Mouse (Mus musculus) liver, postnatal 0 days (tissue): ENCODE measurements around the gene Ltbp1. TPM values are rescaled to one million over a fixed set of nuclear protein-coding genes. Genes with fewer than 3 reads are reported as not detected.

Experiments
- ATAC-seq: fragments of 200-750 bp; cut with Nextera tagmentation; 2 replicates; pipeline ENCODE4 v1.8.0; 2017; ENCODE audit warnings: mild to moderate bottlenecking, moderate library complexity
- DNase-seq: peaks from one replicate; pipeline ENCODE4 v3.0.0-alpha.2; 2016
- H3K27ac ChIP-seq: fragments of 300-500 bp; sonication (generic); 2 replicates; pipeline ENCODE4 v1.5.1; 2014; ENCODE audit warnings: antibody characterized with exemption, moderate library complexity, mild to moderate bottlenecking, low read depth
- H3K27me3 ChIP-seq: fragments of 300-500 bp; sonication (generic); 2 replicates; pipeline ENCODE4 v1.6.1; 2014; ENCODE audit warnings: low read length, control low read depth, mixed read lengths; ENCODE audit not compliant: insufficient read depth
- H3K36me3 ChIP-seq: fragments of 300-500 bp; sonication (generic); replicated peaks from 2 replicates; pipeline ENCODE4 v1.6.1; 2014; ENCODE audit warnings: mild to moderate bottlenecking, control low read depth, low read length, moderate library complexity, mixed read lengths; ENCODE audit not compliant: insufficient read depth
- H3K4me1 ChIP-seq: fragments of 300-500 bp; sonication (generic); 2 replicates; pipeline ENCODE4 v1.6.1; 2014; ENCODE audit warnings: antibody characterized with exemption, mild to moderate bottlenecking, control low read depth; ENCODE audit not compliant: insufficient read depth
- H3K4me2 ChIP-seq: fragments of 300-500 bp; sonication (generic); 2 replicates; pipeline ENCODE4 v1.6.1; 2014; ENCODE audit warnings: low read depth, mild to moderate bottlenecking, low read length, moderate library complexity, mixed read lengths
- H3K4me3 ChIP-seq: fragments of 300-500 bp; sonication (generic); 2 replicates; pipeline ENCODE4 v1.5.1; 2014; ENCODE audit warnings: low read depth, low read length
- H3K9ac ChIP-seq: fragments of 300-500 bp; sonication (generic); replicated peaks from 2 replicates; pipeline ENCODE4 v1.6.1; 2014; ENCODE audit warnings: mild to moderate bottlenecking, moderate library complexity
- H3K9me3 ChIP-seq: fragments of 300-500 bp; sonication (generic); 2 replicates; pipeline ENCODE4 v1.6.1; 2016; ENCODE audit warnings: mild to moderate bottlenecking, control low read depth, low read length, mixed read lengths
- CTCF ChIP-seq: sonication (generic); IDR thresholded peaks from 2 replicates; pipeline ENCODE4 v1.5.1; 2016; ENCODE audit warnings: antibody characterized with exemption, low read depth
- EP300 ChIP-seq: IDR thresholded peaks from 2 replicates; pipeline ENCODE4 v1.6.1; 2016; ENCODE audit warnings: antibody characterized with exemption, low read depth, mild to moderate bottlenecking
- WGBS: fragments of 180-500 bp; shearing (Covaris S2); extraction: QIAGEN DNeasy Blood & Tissue Kit; methylation state at CpG from one replicate; pipeline ENCODE4 v1.1.7; 2014; ENCODE audit not compliant: insufficient replicate concordance; 5-methylcytosine and 5-hydroxymethylcytosine counted together
- polyA plus RNA-seq: library from polyadenylated mRNA; unstranded; fragments of >200 nt; fragmentation: Nextera tagmentation; extraction: Ambion mirVana; gene quantifications from 2 replicates; pipeline ENCODE4 v1.2.1, GENCODE M21; 2015

Ltbp1 gene
- polyA plus RNA-seq, 1 experiment from 2014 or later: 2.8 TPM

DNA sequence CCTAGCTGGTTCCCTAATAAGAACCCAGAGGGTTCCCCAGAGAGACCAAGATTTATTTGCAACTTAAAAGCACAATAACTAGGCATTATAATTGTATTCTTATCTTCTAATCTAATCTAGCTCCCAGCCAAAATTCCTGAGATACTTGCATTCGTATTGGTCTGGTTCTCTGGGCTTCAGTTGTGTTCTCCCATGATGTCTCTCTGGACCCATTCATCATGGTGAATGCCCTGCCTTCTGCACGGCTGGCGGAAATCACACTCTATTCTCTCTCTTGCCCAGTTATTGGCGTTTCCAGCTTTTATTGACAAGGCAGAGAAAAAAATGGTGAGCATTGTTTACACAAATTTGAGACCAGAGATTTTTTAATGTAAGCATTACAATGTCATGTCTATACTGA lies 33.6 kb downstream of the Ltbp1 start:
- H3K9me3 ChIP-seq: no peaks in the 10 kb centered on the region
- 80% methylated on average over 4 of the region's 4 CpGs for WGBS
- no peak for TF ChIP-seq EP300
- no peak for TF ChIP-seq CTCF
- H3K4me2 ChIP-seq: no peak overlapping the region
- no peak overlapping the region for H3K9ac ChIP-seq
- no peak overlapping the region for H3K27ac ChIP-seq
- H3K4me1 ChIP-seq: no peaks in the 10 kb centered on the region
- H3K36me3 ChIP-seq: no peaks in the 10 kb centered on the region
- H3K27me3 ChIP-seq: no peaks in the 10 kb centered on the region
- ATAC-seq (no peak), DNase-seq (no peak)
- no peak overlapping the region for H3K4me3 ChIP-seq

DNA sequence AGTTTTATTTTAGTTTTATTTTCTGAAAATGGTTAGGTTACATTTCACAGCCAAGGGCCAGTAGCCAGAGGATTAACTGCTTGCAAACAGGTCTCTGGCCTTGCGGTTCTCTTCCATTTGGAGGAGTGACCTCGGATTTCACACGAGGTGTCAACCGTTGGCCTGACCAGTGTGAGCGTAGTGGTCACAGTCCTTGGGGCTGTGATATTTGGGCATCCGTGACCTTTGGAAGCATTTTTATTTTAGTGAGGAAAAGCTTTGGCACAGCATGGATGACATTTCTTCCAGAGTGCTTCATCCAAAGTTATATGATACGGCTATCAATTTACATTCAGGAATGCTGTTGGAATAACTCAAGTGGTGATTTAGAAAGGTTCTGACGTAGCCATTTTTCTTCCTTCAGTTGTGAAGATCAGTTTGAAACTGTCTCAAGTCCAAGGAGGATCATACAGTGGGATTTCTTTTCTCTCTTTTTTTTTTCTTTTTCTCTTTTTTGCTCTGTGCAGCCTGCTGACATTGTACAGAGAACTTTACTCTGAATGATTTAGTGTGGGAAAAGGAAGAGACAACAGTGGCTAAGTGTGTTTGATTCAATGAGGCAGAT lies 44.1 kb downstream of the Ltbp1 start:
- Histone ChIP-seq H3K36me3 (no peaks in the 10 kb centered on the region), H3K9ac (no peak overlapping the region), H3K4me3 (no peak overlapping the region), H3K4me1 (no peaks in the 10 kb centered on the region), H3K27ac (no peak overlapping the region), H3K27me3 (no peaks in the 10 kb centered on the region), H3K9me3 (no peaks in the 10 kb centered on the region), H3K4me2 (no peak overlapping the region)
- 80% methylated on average over 8 of the region's 8 CpGs for WGBS
- DNase-seq (no peak), ATAC-seq (no peak)
- TF ChIP-seq CTCF (no peak), EP300 (no peak)

DNA sequence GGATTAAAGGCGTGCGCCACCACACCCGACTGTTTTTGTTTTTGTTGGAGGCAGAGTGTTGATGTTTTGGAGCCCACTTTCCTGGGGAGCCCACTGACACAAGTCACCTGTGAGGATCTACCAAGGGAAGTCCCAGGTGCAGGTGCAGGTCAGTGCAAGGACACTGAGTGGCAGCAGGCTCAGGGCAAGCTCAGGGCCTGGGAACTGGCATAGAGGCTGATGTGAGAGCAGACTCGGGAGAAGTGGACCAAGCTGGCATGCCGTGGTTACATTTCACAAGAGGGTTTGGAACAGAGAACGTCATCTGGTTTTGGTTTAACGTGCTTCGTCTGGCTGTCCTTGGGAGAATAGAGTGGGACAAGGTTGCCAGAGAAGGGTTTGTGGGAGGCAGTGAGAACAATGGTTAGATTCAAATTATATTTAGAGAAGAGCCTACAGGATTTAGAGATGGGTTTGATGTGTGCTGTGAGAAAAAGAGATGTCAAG lies 46.1 kb downstream of the Ltbp1 start:
- Histone ChIP-seq H3K4me2 (no peak overlapping the region), H3K4me1 (no peaks in the 10 kb centered on the region), H3K27ac (no peak overlapping the region), H3K9me3 (no peaks in the 10 kb centered on the region), H3K4me3 (no peak overlapping the region), H3K36me3 (no peaks in the 10 kb centered on the region), H3K9ac (no peak overlapping the region), H3K27me3 (no peaks in the 10 kb centered on the region)
- TF ChIP-seq CTCF (no peak), EP300 (no peak)
- no peak for ATAC-seq
- 77% methylated on average over 8 of the region's 8 CpGs for WGBS
- no peak for DNase-seq

DNA sequence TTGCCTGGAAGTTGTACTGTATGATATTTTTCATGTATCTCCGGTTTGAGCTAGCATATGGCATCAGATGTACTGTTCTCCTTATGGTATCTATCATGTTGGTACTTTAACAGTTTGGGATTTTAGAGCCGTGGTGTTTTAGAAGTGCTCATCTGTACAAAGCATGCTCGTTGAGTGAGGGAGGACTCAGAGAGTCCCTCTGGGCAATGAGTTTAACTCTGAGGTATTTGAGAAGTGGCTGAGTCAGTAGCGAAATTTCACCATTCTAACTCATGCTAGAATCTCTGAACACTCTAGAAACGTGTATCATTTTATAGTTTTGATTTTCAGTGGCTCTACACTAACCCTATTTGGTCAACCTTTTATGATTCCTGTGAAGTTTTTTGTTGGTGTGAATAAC lies 49.9 kb downstream of the Ltbp1 start:
- WGBS: 77% methylated on average over 5 of the region's 5 CpGs
- no peaks in the 10 kb centered on the region for H3K4me1 ChIP-seq
- no peaks in the 10 kb centered on the region for H3K9me3 ChIP-seq
- TF ChIP-seq EP300 (no peak), CTCF (no peak)
- no peak overlapping the region for H3K4me2 ChIP-seq
- H3K9ac ChIP-seq: no peak overlapping the region
- ATAC-seq (no peak), DNase-seq (no peak)
- no peaks in the 10 kb centered on the region for H3K36me3 ChIP-seq
- no peak overlapping the region for H3K4me3 ChIP-seq
- H3K27ac ChIP-seq: no peak overlapping the region
- no peaks in the 10 kb centered on the region for H3K27me3 ChIP-seq

DNA sequence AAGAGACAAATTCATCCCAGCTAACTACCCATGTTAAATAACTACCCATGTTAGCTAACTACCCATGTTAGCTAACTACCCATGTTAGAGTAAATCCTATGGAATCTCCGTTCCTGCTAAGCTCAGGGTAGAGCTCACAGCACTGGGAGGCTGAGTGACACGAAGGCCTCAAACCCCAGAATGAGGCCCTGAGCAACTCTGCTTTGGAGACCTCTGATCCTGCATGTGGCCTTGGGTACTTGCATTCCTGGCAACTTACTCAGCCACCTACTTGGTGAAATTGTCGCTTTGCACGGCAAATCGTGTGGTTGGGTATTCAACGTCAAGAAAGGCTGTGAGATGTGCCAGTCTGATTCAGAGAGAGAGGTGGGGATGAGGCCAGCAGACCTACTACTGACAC lies 50.6 kb downstream of the Ltbp1 start:
- no peak for ATAC-seq
- 84% methylated on average over 6 of the region's 6 CpGs for WGBS

DNA sequence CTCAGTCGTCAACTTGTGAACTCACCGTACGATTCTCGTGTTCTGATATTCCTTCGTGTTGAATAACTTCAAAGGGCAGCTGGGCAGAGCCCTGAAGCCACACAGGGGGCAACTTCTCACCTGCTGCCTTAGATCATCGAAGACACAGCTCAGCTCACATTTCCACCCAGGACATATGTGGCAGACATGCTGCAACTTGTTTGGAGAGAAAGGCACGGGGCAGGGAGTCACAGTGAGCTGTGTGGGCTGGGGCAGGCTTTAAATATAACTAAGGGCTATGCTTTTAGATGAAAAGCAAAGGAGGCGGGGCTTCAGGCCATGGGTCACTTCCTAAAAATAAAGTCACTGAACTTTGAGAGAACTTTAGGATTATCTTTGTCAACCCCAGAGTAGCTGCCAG lies 51.3 kb downstream of the Ltbp1 start:
- DNase-seq (no peak), ATAC-seq (no peak)
- H3K4me1 ChIP-seq: no peaks in the 10 kb centered on the region
- H3K9ac ChIP-seq: no peak overlapping the region
- no peak for TF ChIP-seq CTCF
- no peak for TF ChIP-seq EP300
- no peak overlapping the region for H3K4me3 ChIP-seq
- no peaks in the 10 kb centered on the region for H3K27me3 ChIP-seq
- WGBS: 62% methylated on average over 8 of the region's 8 CpGs
- no peaks in the 10 kb centered on the region for H3K9me3 ChIP-seq
- H3K36me3 ChIP-seq: no peaks in the 10 kb centered on the region
- H3K27ac ChIP-seq: no peak overlapping the region
- no peak overlapping the region for H3K4me2 ChIP-seq

More for the DNA sequence above, 50.6 kb downstream of the Ltbp1 start:
- Histone ChIP-seq H3K9me3 (no peaks in the 10 kb centered on the region), H3K4me3 (no peak overlapping the region), H3K27me3 (no peaks in the 10 kb centered on the region), H3K27ac (no peak overlapping the region), H3K4me1 (no peaks in the 10 kb centered on the region), H3K9ac (no peak overlapping the region), H3K36me3 (no peaks in the 10 kb centered on the region), H3K4me2 (no peak overlapping the region)
- TF ChIP-seq CTCF (no peak), EP300 (no peak)
- no peak for DNase-seq
